20 mouse cellular contexts compared by ENCODE assay signal in genomic region chr8:115554185-115554584, GRCm38 (mm10).
DNase-seq lines count a peak whose midpoint lies in the region; ATAC-seq lines count a peak whose summit lies in the region.
"Had no signal": no experiment of that assay in that cellular context is flagged by ENCODE, and none has a peak within 500 bp of the region (broad histone marks: within the 10 kb centered on the region; RNA-seq: fewer than 3 reads in every experiment).

No protein-coding gene starts in this region.

- no peak for DNase-seq in cerebellum, adult 11 months
- no peak for DNase-seq in frontal cortex, postnatal 25 days (ENCODE audit: low spot score in 2 of 2)
- peak; percentile 20 to 21 for DNase-seq in left cerebral cortex, adult 9 months (ENCODE audit: low spot score in 2 of 2)
- DNase-seq in left cerebral cortex, postnatal 36 days (ENCODE audit: low spot score in 2 of 2), result no peak
- peak; percentile 13 to 16 for DNase-seq in right cerebral cortex, adult 2 months (ENCODE audit: low spot score in 2 of 2)
- DNase-seq in right cerebral cortex, postnatal 14 days, result no peak
- DNase-seq: adrenal gland, postnatal 10 days; adrenal gland, postnatal 36 days; cerebellum, adult 18-20 months; cerebellum, postnatal 10 days; cerebellum, postnatal 36 days; embryo, embryonic 11 days; forebrain, postnatal 0 days; gastrocnemius, postnatal 10 days; gastrocnemius, postnatal 36 days; heart, adult 11 months had no signal

- intact Hi-C loops in left cerebral cortex, postnatal 36 days (cut with DNase I), result no loop called here

- ATAC-seq in cerebellum, adult (ENCODE audit: insufficient number of reproducible peaks, low FRiP score, low TSS enrichment), result 0 out of 2 replicates have a peak, but pooled peaks have one; percentile 19
- peak; percentile 76 for ATAC-seq in frontal cortex, adult (ENCODE audit: low TSS enrichment)
- ATAC-seq: forebrain, embryonic 13.5 days; forebrain, postnatal 0 days; intestine, postnatal 0 days had no signal

Comparison
In these comparisons a context has a peak if more than half of its experiments do, and no peak if none do; other contexts are left out.
1. DNase-seq: peak in left cerebral cortex, adult 9 months (2 of 2) and right cerebral cortex, adult 2 months (2 of 2); none in cerebellum, adult 11 months (single experiment), frontal cortex, postnatal 25 days (0 of 2), left cerebral cortex, postnatal 36 days (0 of 2) and right cerebral cortex, postnatal 14 days (single experiment).